In genomic region chr15:101046039-101046526, GRCm38 (mm10) we compare ENCODE assay signal across 10 mouse cellular contexts. TPM values are rescaled to one million over a fixed set of nuclear protein-coding genes. Genes with fewer than 3 reads are reported as not detected.
DNase-seq lines count a peak whose midpoint lies in the region; ATAC-seq and TF ChIP-seq lines count a peak whose summit lies in the region.
"Had no signal": no experiment of that assay in that cellular context is flagged by ENCODE, and none has a peak within 500 bp of the region (broad histone marks: within the 10 kb centered on the region; RNA-seq: fewer than 3 reads in every experiment).

No protein-coding gene starts in this region.

- 1% methylated on average over 43 of the region's 43 CpGs for WGBS in forebrain, embryonic 11.5 days
- 1% methylated on average over 43 of the region's 43 CpGs for WGBS in limb, embryonic 10.5 days
- WGBS in neural tube, embryonic 15.5 days, result 2% methylated on average over 43 of the region's 43 CpGs

- no peaks in the 10 kb centered on the region for H3K9me3 ChIP-seq in forebrain, embryonic 11.5 days (ENCODE audit: control insufficient read depth, low read length)
- no peaks in the 10 kb centered on the region for H3K9me3 ChIP-seq in limb, embryonic 10.5 days (replicated peaks)
- no peaks in the 10 kb centered on the region for H3K9me3 ChIP-seq in neural tube, embryonic 15.5 days (replicated peaks)

- peak overlapping the region; percentile 56 for H3K9ac ChIP-seq in forebrain, embryonic 11.5 days (ENCODE audit: low read length)
- H3K9ac ChIP-seq in neural tube, embryonic 15.5 days (replicated peaks), result peak overlapping the region; percentile 54

- peaks cover 47% of the 10 kb centered on the region for H3K27me3 ChIP-seq in forebrain, embryonic 11.5 days (ENCODE audit: control insufficient read depth, insufficient read depth, low read length)
- peaks cover 96% of the 10 kb centered on the region for H3K27me3 ChIP-seq in limb, embryonic 10.5 days (ENCODE audit: low read depth, poor library complexity, severe bottlenecking)
- peaks cover 61% of the 10 kb centered on the region for H3K27me3 ChIP-seq in neural tube, embryonic 15.5 days (replicated peaks)

- H3K4me2 ChIP-seq in forebrain, embryonic 11.5 days (ENCODE audit: low read depth, low read length, severe bottlenecking), result peak overlapping the region; percentile 95
- peak overlapping the region; percentile 94 for H3K4me2 ChIP-seq in neural tube, embryonic 15.5 days

- no peaks in the 10 kb centered on the region for H3K36me3 ChIP-seq in forebrain, embryonic 11.5 days (ENCODE audit: control insufficient read depth, insufficient read depth, low read length)
- H3K36me3 ChIP-seq in limb, embryonic 10.5 days, result peaks cover 20% of the 10 kb centered on the region
- peaks cover 10% of the 10 kb centered on the region for H3K36me3 ChIP-seq in neural tube, embryonic 15.5 days

- DNase-seq in layer of hippocampus, adult 2 months (ENCODE audit: low spot score in 2 of 2), result no peak
- DNase-seq in layer of hippocampus, postnatal 25 days (ENCODE audit: extremely low spot score in 1 of 2, low spot score in 1 of 2), result no peak
- no peak for DNase-seq in forebrain, embryonic 11.5 days (ENCODE audit: low spot score)
- DNase-seq in limb, embryonic 10.5 days (ENCODE audit: low spot score), result peak; percentile 69
- no peak for DNase-seq in cerebellum, postnatal 25 days
- no peak for DNase-seq in layer of hippocampus, adult 11-12 months (ENCODE audit: low spot score)
- no peak for DNase-seq in adrenal gland, adult 8-10 months

- H3K4me1 ChIP-seq in forebrain, embryonic 11.5 days (replicated peaks; ENCODE audit: control insufficient read depth, insufficient read depth, low read length), result peaks cover 14% of the 10 kb centered on the region
- peaks cover 37% of the 10 kb centered on the region for H3K4me1 ChIP-seq in limb, embryonic 10.5 days
- H3K4me1 ChIP-seq in neural tube, embryonic 15.5 days, result peaks cover 17% of the 10 kb centered on the region

- peak overlapping the region; percentile 10; the same call in 1 of the 2 replicates for H3K27ac ChIP-seq in layer of hippocampus, adult 2 months
- H3K27ac ChIP-seq in forebrain, embryonic 11.5 days (ENCODE audit: low read depth, low read length), result no peak overlapping the region
- H3K27ac ChIP-seq in limb, embryonic 10.5 days, result peak overlapping the region; percentile 80
- H3K27ac ChIP-seq in neural tube, embryonic 15.5 days (replicated peaks), result no peak overlapping the region

- no peak for TF ChIP-seq CTCF in layer of hippocampus, adult 2 months (conservative IDR thresholded peaks at IDR 0.05)

- peak overlapping the region; percentile 60 for H3K4me3 ChIP-seq in layer of hippocampus, adult 2 months
- peak overlapping the region; percentile 44 for H3K4me3 ChIP-seq in forebrain, embryonic 11.5 days (ENCODE audit: low read depth, low read length)
- peak overlapping the region; percentile 67 for H3K4me3 ChIP-seq in limb, embryonic 10.5 days
- H3K4me3 ChIP-seq in neural tube, embryonic 15.5 days (replicated peaks), result peak overlapping the region; percentile 47

- ATAC-seq in forebrain, embryonic 11.5 days (replicated peaks; ENCODE audit: low FRiP score), result no peak
- peak; percentile 22 for ATAC-seq in neural tube, embryonic 15.5 days (ENCODE audit: low FRiP score)

RNA-seq across cellular contexts. Expression of gene Gm47841, which starts 1.1 kb away (rescaled TPM):
- not detected for total RNA-seq in layer of hippocampus, adult 2 months (2021)
- not detected for total RNA-seq in layer of hippocampus, postnatal 25 days (2021)
- not detected in 2 replicates for polyA plus RNA-seq in forebrain, embryonic 11.5 days (2014; fragmentation: Nextera tagmentation; extraction: Ambion mirVana)
- not detected in 2 replicates for polyA plus RNA-seq in limb, embryonic 10.5 days (2016; fragmentation: Nextera tagmentation; extraction: Ambion mirVana)
- 0.14 TPM in 1 of 2 replicates, not detected in the other for polyA plus RNA-seq in neural tube, embryonic 15.5 days (2015; fragmentation: Nextera tagmentation; extraction: Ambion mirVana)
- under 1 TPM in 1 of 4 experiments, not detected in 3; 0.38 TPM for total RNA-seq in adrenal gland, adult 8-10 months (2022)
- total RNA-seq: common myeloid progenitor, adult 5-6 weeks; layer of hippocampus, adult 8-10 months had no signal

RNA-seq across cellular contexts. Expression of gene Fignl2, which starts 32.3 kb away (rescaled TPM):
- total RNA-seq in layer of hippocampus, adult 2 months (2021), result 1 to 10 TPM; 1.1 to 1.7 TPM
- total RNA-seq in layer of hippocampus, postnatal 25 days (2021), result 1 to 10 TPM; 1.5 TPM
- polyA plus RNA-seq in forebrain, embryonic 11.5 days (2014; fragmentation: Nextera tagmentation; extraction: Ambion mirVana), result 0.52 and 0.76 TPM in 2 replicates
- polyA plus RNA-seq in limb, embryonic 10.5 days (2016; fragmentation: Nextera tagmentation; extraction: Ambion mirVana), result 0.98 and 1.9 TPM in 2 replicates
- polyA plus RNA-seq in neural tube, embryonic 15.5 days (2015; fragmentation: Nextera tagmentation; extraction: Ambion mirVana), result 0.20 and 0.22 TPM in 2 replicates
- total RNA-seq in adrenal gland, adult 8-10 months (2022), result 1 to 10 TPM; 6.4 to 9.1 (median 7.4) TPM
- total RNA-seq: common myeloid progenitor, adult 5-6 weeks had no signal

Comparison
In these comparisons a context has a peak if more than half of its experiments do, and no peak if none do; other contexts are left out.
1. H3K27ac ChIP-seq: peak in layer of hippocampus, adult 2 months (single experiment) and limb, embryonic 10.5 days (single experiment); none in forebrain, embryonic 11.5 days (single experiment) and neural tube, embryonic 15.5 days (single experiment).
2. Peak in every context shown above with its lines, with median percentiles within 50 percentile points of each other: H3K4me3 ChIP-seq.